Mouse (Mus musculus) urinary bladder, adult 2 months (tissue): ENCODE measurements around the gene Atp8b5. TPM values are rescaled to one million over a fixed set of nuclear protein-coding genes. Genes with fewer than 3 reads are reported as not detected.

Experiments used
- DNase-seq: peaks from one replicate; pipeline ENCODE4 v3.0.0; 2022; ENCODE audit warnings: low spot score
- polyA plus RNA-seq: library from polyadenylated mRNA; depleted of rRNA; stranded (reverse); fragments of >200 nt; gene quantifications from 2 replicates; pipeline ENCODE4 v1.2.3, GENCODE M21; 2012

Gene Atp8b5
- polyA plus RNA-seq, 1 experiment, result 0.58 TPM

DNA sequence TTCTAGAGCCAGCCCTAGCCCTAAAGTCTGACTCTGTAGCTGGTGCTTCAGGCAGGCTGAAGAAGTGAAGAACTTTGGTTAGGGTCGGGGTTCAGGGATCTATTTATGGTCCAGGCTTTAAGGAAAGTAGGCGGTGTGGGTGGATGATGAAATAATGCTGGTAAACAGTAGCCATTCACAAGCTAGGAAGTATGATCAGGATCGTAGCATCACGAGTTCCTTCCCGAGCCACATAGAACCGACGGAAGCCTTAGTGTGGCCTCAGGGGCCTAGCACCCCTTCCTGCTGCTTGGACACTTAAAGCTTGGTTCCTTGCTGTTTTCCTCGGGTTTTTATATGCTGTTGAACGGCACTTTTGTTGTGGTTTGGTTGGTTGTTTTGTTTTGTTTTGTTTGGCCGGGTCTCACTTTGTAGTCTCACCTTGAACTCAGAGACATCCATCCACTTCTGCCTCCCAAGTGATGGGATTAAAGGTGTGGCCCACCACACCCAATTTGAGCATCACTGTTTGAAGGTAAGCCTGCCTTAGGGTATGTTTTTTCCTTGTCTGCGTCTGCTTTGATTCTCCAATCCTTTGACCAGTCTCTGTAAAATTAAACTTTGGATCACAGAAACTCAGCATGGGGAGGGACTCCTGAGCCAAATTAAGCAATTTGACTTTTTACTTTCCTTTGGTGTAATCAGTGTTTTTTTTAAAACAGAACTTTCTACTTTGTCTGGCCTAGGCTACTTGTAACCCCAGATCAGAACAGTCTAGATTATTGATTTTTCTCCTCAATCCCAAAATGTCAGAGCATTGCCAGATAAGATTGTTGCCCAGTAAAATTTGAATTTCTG is 116.5 kb downstream of the Atp8b5 start:
- no peak for DNase-seq

DNA sequence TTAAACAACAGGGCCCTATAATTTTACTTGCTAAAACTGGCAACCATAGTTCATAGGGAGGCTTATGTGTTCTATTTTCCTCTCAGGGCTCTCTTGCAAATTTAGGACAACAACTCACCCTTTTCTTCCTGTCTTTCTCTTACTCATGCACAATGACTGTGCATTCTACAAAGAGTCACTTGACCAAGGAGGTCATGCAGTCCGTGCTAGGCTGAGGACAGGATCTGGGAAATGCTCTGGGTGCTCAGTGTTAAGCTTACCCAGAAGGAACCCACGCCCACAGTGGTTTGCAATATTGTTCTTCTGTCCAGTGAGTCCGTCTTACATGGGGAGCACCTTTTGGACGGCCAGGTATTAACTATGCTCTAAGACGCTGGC is 117.1 kb downstream of the Atp8b5 start:
- no peak for DNase-seq

GRCm38 (mm10) chr4:43384541-43384940 is 117.6 kb downstream of the Atp8b5 start:
- no peak for DNase-seq

- no peak for DNase-seq
Observed at GRCm38 (mm10) chr4:43386932-43387331, 120.0 kb downstream of the Atp8b5 start.

DNA sequence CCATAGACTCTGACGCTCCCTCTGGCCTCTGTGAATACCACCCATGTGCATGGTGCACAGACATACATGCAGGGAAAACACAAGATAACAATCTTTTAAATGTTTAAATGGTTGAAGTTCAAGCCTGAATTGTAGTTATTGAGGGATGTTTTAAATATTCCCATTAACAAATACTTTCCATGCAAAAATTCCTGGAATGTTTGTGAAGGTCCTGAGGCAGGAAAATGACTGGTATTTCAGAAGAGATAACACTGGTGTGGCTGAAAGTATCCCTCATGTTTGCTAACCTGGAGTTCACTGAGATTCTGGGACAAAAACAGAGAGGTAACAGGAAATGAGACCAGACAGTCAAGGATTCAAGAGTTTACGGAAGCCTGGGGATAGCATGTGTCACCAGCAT is 122.4 kb downstream of the Atp8b5 start:
- no peak for DNase-seq

DNA sequence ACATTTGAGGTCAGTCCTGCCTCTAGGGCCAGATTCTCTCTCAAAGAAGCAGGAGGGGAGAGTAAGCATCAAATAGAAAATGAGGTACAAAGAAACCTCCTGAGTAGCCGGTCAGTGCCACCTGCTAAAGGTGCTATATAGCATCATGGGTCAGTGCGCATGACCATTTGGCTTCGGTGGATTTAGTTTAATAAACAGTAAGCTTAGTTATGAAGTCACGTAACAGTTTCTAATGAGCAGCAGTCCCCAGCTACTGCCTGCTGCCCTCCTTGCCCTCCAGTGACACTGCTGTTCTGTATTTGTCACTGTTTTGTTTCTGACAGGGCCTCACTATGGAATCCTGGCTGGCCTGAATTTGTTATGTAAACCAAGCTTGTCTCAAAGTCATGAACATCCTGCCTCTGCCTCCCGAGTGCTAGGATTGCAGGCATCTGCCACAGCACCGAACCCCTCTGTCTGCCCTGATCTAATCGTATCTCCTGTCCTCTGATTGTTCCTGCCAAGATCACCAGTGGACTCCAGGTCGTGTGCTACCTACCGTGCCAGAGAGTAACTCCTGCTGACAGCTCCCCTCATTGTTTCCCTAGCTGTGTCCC is 123.0 kb downstream of the Atp8b5 start:
- no peak for DNase-seq

DNA sequence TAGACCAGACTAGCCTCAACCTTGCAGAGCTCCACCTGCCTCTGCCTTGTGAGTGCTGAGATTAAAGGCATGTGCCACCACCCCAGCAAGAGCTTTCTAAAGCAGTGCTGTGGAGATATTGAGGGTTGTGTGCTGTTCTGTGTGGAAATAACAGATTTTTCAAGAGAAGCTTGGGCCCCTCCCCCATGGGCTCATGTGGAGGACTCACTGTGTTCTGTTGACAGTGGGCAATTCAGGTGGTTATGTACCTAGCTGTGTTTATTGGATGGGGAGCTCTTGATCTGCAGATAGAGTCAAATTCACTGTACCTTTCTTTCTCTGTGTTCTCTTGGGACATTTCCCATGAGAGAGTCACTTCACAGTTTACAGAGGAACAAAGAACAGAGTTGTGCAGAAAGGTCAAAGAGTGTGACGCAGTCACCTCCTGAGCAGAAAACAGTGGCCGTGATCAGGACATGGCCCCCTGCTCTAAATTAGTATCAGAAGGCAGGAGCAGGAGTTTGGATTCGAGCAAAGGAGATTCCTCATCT is 124.6 kb downstream of the Atp8b5 start:
- DNase-seq, result no peak

DNA sequence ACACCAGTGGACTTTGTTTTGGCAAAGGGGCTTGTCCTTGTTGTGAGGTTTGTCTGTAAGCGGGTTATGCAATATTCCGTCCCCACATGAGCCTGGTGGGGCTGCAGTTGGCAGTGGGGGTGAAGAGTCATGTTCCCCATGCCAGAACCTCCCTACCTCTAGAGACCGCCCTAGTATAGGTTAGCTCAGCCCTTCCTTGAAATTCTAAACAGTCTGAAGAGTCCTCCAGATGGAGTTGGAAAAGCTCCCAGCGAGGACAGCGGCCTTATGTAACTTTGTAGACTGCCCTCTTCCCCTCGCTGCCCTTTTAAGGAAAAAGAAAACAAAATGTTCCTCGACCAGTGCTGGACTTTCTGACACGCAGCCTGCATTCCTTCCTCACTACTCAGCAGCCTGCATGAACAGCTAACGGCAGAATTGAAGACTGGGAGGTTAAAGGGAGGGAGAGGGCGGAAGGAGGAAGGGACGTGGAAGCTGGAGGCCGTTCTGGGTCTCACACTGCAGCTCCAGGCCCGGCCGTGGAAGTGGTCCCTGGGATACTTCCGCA is 127.5 kb downstream of the Atp8b5 start:
- DNase-seq, result peak; percentile 54

GRCm38 (mm10) chr4:43395147-43395546 is 128.2 kb downstream of the Atp8b5 start:
- DNase-seq, result no peak

DNA sequence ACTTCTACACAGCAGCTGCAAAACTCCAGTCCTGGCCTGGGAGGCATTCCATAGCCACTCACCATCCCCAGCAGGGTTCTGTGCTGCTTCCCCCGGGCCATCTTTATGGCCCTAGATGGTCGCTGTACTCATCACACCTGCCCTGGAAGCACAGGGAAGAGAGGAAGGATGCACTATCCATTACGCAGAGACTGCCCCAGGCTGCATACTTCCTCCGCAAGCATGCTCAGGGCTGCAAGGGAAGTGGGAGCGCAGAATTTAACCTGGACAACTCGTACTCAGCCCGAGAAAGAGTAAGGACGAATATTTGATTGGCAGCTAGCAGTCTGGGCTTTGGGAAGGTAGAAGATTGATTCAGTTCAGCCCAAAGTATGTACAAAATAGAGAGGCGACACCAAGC is 128.9 kb downstream of the Atp8b5 start:
- DNase-seq, result no peak

DNA sequence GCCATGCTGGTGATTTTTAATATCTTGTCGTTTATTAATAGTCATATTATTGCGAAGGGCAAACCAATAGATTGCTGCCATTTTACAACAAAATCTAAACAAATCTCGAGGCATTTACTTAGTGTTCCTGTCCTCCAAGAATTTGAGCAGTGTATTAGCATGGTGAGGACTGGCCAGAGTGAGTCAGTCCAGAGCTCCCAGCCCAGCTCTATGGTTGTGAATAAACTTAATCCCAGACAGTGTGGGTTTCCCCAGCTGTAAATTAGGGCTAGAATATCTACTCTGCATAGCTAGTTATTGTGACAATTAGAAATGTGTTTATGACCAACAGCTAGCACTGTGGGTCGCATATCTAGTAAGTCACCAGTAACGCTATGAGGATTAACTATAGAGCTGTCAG is 129.4 kb downstream of the Atp8b5 start:
- no peak for DNase-seq

GRCm38 (mm10) chr4:43398014-43398413 is 131.1 kb downstream of the Atp8b5 start:
- no peak for DNase-seq

- DNase-seq, result no peak
Observed at GRCm38 (mm10) chr4:43398829-43399331, 131.9 kb downstream of the Atp8b5 start.

GRCm38 (mm10) chr4:43399391-43400131 is 132.6 kb downstream of the Atp8b5 start:
- no peak for DNase-seq

- DNase-seq, result no peak
Observed at GRCm38 (mm10) chr4:43400976-43401375, 134.0 kb downstream of the Atp8b5 start.

- DNase-seq, result no peak
Observed at GRCm38 (mm10) chr4:43401486-43401885, 134.5 kb downstream of the Atp8b5 start.

DNA sequence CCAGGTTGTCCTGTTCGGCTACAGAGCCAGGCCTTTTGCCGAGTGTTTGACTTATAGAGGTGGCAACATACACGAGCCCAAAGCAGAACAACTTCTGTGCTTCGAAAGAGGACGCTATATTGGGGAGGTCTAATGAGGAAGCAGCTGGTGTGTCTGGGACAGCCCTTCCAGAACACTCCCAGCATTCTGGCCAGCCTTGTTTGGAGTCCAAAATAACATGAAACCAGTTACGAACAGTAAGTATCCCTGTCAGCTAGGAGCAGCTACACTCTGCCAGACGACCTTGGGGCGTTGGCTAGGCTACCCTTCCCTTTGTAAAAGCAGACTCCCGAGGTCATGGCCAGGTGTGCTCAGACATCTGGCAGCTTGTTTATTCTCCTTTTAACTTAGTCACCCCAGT is 135.3 kb downstream of the Atp8b5 start:
- no peak for DNase-seq

- DNase-seq, result no peak
Observed at GRCm38 (mm10) chr4:43404697-43405096, 137.7 kb downstream of the Atp8b5 start.

DNA sequence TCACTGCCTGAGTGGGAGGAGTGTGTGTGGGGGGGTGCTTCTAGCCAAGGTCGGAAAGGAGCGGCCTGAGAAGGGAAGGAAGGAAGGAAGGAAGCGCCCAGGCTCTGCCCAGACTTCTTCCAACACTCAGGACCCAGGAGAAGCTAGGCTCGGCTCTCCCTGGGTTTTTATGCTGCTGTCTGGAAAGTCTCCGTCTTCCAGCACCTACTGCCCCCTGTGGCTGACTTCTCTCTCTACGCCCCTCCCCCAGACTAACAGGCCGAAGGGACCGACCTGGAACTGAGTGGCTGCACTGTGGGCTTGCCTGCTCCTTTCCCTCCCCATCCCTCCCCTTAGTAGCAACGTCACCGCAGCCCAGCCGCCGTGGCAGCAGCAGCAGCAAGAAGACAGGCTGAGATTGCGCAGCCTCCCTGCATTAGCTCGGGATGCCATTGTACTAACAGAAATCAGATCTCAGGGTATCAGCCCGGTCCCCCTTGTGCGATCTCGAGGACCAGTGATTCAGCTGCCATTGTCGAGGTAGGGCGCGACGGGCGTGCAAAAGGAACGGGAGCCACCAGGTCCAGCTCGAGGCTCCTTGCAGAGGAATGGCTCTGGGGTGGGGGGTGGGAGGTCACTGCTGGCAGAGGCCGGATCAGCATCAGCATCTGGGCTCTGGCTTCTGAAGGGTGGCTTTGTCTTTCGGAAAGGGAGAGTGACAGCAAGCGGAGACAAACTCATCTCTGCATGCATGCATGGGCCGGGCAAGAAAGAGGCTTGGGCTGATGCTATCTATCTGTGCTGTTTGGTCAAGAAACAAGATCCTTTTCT is 139.4 kb downstream of the Atp8b5 start:
- DNase-seq, result no peak

DNA sequence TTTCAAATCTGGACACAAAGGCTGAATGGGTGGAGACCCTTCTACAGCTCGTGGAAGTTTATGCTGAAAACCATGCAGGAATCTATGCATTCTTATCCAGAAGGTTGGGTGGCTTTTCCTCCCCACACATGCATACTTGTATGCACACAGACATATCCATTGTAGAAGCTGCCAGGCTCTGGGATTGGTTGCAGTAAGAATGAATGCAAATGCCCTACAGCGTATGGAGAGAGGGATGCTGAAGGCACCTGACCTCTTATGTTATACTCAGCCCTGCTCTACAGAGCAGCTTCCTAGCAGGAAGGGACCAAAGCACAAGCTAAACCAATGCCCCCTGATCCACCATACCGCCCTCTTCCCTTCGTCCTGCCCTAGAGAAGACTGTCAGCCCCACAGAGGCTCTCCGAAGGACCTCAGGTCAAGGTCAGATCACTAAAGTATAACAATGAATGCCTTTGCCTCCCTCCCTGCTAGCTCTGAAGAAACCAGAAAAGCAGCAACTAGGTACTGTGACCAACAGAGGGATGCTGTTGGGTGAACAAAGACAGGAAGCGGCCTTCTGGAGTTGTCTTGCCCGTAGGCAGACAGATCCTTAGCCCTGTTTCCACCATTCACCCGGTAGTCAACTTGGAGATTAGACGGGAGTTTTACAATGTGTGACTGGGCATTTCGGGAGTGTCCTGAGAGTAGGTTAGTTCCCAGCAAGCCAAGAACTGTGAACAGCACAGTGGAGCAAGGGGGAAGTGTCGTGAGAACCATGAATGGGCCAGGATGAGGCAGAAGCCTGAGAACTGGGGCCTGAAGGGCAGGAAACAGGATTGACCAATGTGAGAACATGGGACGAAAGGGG is 140.3 kb downstream of the Atp8b5 start:
- DNase-seq, result no peak
